Comparison of ENCODE assay signal across 12 mouse cellular contexts in the genomic region with DNA sequence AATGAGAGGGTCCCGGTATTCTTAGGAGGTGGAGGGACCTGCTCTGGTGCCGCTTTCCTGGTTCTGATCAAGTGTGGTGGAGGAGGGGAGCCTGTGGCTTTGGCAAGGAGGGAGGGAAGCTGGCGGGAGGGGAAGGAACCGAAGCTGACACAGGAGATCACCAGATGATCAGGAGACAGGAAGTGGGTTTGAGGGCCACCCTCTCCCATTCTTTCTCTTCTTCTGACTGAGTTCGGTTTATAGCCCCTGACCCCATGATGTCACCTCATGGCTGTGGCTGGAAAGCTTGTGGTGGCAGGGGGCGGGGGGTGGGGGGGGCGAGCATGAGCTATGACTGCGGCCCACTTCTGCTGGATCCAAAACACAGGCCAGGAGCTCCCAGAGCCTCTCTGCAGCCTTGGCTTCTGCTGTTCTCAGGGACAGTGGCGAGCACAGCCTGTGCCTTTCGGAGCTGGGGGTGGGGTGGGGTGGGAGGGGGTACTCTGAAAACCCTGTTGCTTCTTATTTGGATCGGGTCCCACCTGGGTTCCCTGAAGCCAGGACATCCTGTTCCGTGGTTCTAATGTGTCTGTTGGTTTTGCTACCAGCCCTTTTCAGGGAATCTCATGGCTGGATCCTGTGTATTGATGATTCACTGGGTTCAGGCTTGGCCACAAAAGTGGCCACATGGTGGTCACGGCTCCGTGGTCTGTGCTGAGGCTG.
DNase-seq lines count a peak whose midpoint lies in the region; ATAC-seq and TF ChIP-seq lines count a peak whose summit lies in the region.
"Had no signal": no experiment of that assay in that cellular context is flagged by ENCODE, and none has a peak within 500 bp of the region (broad histone marks: within the 10 kb centered on the region; RNA-seq: fewer than 3 reads in every experiment).

No protein-coding gene starts in this region.

- no peaks in the 10 kb centered on the region for H3K27me3 ChIP-seq in midbrain, embryonic 11.5 days (ENCODE audit: control insufficient read depth, insufficient read depth, low read length)
- H3K27me3 ChIP-seq: embryonic facial prominence, embryonic 13.5 days; stomach, embryonic 15.5 days had no signal

- no peak for TF ChIP-seq CTCF in gastrocnemius, adult 2 months (IDR thresholded peaks at IDR 0.05)

- no peak overlapping the region for H3K9ac ChIP-seq in midbrain, embryonic 11.5 days (ENCODE audit: low read length)
- H3K9ac ChIP-seq: embryonic facial prominence, embryonic 13.5 days; stomach, embryonic 15.5 days had no signal

- 84% methylated on average over 13 of the region's 14 CpGs for WGBS in midbrain, embryonic 11.5 days

- H3K4me3 ChIP-seq in gastrocnemius, adult 2 months = no peak overlapping the region
- no peak overlapping the region for H3K4me3 ChIP-seq in midbrain, embryonic 11.5 days (ENCODE audit: low read depth, low read length)
- H3K4me3 ChIP-seq: embryonic facial prominence, embryonic 13.5 days; stomach, embryonic 15.5 days had no signal

- H3K4me1 ChIP-seq in midbrain, embryonic 11.5 days (ENCODE audit: control insufficient read depth, insufficient read depth, low read length) = no peaks in the 10 kb centered on the region

- no peak overlapping the region for H3K4me2 ChIP-seq in midbrain, embryonic 11.5 days
- H3K4me2 ChIP-seq: embryonic facial prominence, embryonic 13.5 days; stomach, embryonic 15.5 days had no signal

- intact Hi-C loops in gastrocnemius, adult 2 months (cut with DNase I) = no loop called here

- peak; percentile 53 for DNase-seq in gastrocnemius, adult 2 months
- no peak for DNase-seq in gastrocnemius, postnatal 10 days
- peak; percentile 76 for DNase-seq in 3134 (ENCODE audit: extremely low read depth, insufficient read length, low spot score)
- peak; percentile 40 for DNase-seq in NIH3T3 (ENCODE audit: low read depth)
- DNase-seq in kidney, postnatal 36 days = peak; percentile 30 to 39
- DNase-seq in c-Kit-positive CD71-positive TER-119-positive erythroid progenitor cells, embryonic 14.5 days (ENCODE audit: low spot score) = no peak
- DNase-seq in midbrain, embryonic 11.5 days (ENCODE audit: low spot score, missing footprints) = no peak
- DNase-seq in cerebellum, adult 11 months = no peak
- DNase-seq: left cerebral cortex, postnatal 4 days had no signal

- no peaks in the 10 kb centered on the region for H3K36me3 ChIP-seq in midbrain, embryonic 11.5 days (ENCODE audit: control insufficient read depth, insufficient read depth, low read length)
- H3K36me3 ChIP-seq: embryonic facial prominence, embryonic 13.5 days; stomach, embryonic 15.5 days had no signal

- ATAC-seq in midbrain, embryonic 11.5 days (ENCODE audit: low FRiP score) = no peak
- ATAC-seq: inflammation-experienced regulatory T-cells, adult 6 months had no signal

- H3K27ac ChIP-seq in gastrocnemius, adult 2 months = peak overlapping the region; percentile 53
- no peak overlapping the region for H3K27ac ChIP-seq in midbrain, embryonic 11.5 days (ENCODE audit: low read depth, low read length)
- H3K27ac ChIP-seq: embryonic facial prominence, embryonic 13.5 days; stomach, embryonic 15.5 days had no signal

- no peaks in the 10 kb centered on the region for H3K9me3 ChIP-seq in midbrain, embryonic 11.5 days (ENCODE audit: control insufficient read depth, low read length)
- H3K9me3 ChIP-seq: embryonic facial prominence, embryonic 13.5 days; stomach, embryonic 15.5 days had no signal

Comparison
In these comparisons a context has a peak if more than half of its experiments do, and no peak if none do; other contexts are left out.
1. DNase-seq: peak in gastrocnemius, adult 2 months (single experiment), 3134 (single experiment), NIH3T3 (single experiment) and kidney, postnatal 36 days (2 of 2); none in gastrocnemius, postnatal 10 days (single experiment), c-Kit-positive CD71-positive TER-119-positive erythroid progenitor cells, embryonic 14.5 days (single experiment), midbrain, embryonic 11.5 days (single experiment) and cerebellum, adult 11 months (single experiment).